Mouse (Mus musculus) layer of hippocampus, adult 18-20 months (tissue): Measurements from ENCODE around the gene Sf3b3. TPM values are rescaled to one million over a fixed set of nuclear protein-coding genes. Genes with fewer than 3 reads are reported as not detected.
"Not testable (repeated sequence)": the region's sequence is repeated elsewhere in the genome, so short reads cannot be mapped to it uniquely, and the experiment has no call there.

Experiments used
- DNase-seq, 2 experiments: peaks; one replicate each; pipeline ENCODE4 v3.0.0; 2022; ENCODE audit warnings: low spot score in 2 of 2
- total RNA-seq, 2 experiments: library from RNA; stranded (reverse); gene quantifications; 2 replicates each; pipeline ENCODE4 v1.2.3; 2021

Sf3b3 gene
- total RNA-seq, 2 experiments from 2014 or later = 69.7 to 71.3 TPM

DNA sequence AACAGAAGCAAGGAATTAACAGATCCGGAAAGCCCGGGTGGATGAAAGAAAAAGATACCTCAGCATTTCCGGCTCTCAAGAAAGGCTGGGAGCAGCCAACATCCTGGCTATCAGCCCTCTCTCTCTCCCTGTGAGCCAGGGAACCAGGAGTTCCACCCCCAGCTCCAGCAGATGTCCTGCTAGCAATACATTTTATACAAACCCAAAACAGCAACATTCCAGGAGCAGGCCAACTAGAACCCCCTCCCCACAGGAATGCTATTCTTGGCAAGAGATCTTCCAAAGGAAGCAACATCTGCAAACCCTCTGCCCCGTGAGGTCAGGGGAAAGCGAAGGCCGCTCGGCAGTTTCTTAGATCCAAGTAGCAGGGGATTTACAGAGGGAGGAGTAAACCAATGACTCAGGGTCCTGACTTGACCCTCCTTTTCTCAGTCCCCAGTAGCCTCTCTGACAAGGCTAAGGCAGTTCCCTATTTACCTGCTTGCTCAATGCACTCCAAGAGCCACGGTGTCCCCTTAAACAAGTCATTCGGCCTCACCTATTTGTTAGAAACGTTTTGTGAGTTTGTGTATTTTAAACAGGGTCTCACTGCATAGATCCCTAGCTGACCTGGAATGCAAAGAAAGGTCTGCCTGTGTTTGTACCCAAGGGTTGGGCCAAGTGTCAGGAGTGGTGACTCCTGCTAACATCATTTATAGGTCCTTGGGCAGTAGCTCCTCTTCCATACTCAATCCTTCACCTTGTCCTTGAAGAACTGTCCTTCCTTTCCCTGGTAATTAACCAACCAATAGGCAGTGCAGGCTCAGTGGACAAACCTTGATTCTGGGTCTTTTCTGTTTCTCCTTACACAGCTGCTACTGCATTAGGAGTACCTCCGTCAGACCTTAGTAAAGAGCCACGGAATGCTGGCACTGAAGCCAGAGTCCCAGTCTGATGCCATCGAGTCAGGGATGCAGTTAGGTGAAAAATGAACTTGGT is 37.8 kb downstream of the Sf3b3 start:
- peak in 1 of 2 experiments; percentile 38 for DNase-seq

DNA sequence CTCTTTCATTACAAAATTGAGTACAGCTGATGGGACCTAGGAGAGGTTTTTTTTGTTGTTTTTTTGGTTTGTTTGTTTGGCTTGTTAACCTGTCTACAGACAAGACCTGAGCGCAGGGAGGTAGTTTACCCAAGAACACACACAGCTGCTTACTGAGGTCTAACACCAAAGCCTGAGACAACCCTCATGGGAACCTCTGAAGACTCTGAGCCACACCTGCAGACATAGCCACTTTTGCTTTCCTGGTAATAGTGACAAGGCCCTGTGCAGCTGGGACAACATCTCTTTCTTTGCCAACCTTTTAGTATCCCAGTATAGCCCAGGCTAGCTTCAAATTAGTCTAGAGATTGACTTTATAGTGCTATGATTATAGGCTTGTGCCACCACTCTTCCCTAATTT is 40.4 kb downstream of the Sf3b3 start:
- DNase-seq = no peak

DNA sequence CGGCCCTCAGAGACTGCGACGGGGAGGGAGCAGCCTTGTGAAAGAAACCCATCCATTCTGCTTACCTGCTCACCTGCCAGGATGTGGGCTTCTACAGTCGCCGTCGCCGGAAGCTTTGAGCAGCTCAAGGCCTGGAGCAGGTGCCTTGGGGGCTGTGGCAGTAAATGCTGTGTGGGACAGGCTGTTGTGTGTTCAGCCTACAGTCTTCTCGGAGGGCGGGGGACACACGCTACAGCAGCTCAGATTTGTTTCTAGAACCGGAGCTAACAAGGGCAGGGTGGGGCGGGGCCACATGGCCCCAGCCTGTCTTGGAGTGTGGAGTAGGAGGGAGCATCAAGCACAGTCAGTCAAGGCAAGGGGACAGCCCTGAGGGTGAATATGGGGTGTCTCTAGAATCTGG is 40.9 kb downstream of the Sf3b3 start, which contains the start of gene Il34:
Gene Il34 (minus strand): TSS at position 256 of the 400 bp plus-strand sequence.
- DNase-seq = no peak

DNA sequence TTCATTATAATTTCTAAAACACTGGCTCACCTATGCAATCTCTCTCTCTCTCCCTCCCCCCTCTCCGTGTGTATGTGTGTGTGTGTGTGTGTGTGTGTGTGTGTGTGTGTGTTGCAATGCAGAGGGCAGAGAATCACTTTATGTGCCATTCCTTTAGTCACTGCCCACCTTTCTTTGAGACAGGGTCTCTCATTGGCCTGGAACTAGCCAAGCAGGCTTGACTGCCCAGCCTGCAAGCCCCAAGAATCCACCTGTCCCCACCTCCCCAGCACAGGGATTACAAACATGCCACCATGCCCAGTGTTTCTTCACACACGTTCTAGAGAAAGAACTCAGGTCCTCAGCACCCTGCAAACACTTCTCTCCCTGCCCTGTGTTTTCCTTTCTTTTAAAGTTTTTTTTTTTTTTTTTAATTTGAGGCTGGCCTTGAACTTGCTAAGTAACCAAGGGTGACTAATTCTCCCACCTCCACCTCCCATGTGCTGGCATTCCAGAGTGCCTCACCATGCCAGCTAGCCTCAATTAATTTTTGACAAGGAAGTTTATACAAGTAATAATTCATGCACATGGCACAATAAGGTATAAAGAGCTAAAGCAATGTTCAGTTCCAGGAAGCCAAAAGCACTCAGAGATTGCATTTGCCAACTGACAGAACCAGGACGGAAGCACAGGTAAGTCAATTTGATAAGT is 41.6 kb downstream of the Sf3b3 start:
- no peak for DNase-seq

DNA sequence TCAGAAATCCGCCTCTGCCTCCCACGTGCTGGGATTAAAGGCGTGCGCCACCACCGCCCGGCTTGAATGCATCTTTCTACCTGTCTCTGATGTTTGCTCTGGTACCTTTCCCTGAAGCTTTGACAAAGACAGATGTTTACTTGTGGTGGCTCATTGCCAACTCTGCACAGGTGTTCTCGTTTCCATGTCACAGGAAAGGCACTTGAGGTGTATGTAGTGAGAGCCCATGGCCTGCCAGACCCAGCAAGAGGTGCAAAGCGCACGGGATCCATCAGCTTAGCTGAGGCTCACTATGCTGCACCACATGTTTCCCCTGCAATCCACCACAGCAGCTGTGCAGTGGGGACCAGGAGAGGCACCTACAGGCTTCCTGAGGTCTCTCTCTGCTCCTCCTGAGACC is 42.7 kb downstream of the Sf3b3 start:
- no peak for DNase-seq

DNA sequence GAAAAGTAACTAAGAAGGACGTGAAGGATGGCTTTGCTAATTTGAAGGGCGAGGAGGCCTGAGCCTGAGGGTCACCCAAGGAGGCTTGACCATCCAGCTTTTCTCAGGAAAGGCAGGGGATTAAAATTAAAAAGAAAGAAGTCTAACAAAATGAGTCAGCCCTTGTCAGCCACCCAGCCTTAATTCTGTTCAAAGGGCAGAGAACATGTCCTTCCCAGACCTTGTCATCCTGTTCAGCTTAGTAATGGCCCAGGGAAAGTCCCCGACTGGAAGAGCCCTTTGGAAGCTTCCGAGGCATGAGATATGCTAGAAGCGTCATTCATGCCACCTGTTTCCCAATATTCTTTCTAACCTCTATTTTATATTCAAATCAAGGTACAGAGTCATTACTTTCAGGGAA is 43.6 kb downstream of the Sf3b3 start:
- no peak for DNase-seq

DNA sequence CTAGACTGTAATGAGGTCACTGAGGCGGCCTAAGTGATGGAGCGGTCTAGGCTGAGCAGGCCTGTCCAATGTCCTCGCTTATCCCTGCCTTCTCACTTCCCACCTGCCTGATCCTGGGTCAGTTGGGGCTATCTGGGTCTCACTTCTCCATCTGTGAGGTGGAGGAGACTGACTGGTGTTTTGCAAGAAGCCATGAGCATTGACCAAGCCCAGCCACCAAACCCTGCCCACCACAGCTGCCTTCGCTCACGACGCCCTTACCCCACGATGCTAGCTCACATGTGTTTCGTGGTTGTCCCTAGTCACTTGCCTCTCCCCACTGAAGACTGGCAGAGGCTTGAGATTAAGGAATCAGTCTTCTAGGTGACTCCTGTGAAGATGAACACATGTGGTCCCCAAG is 49.5 kb downstream of the Sf3b3 start:
- no peak for DNase-seq

DNA sequence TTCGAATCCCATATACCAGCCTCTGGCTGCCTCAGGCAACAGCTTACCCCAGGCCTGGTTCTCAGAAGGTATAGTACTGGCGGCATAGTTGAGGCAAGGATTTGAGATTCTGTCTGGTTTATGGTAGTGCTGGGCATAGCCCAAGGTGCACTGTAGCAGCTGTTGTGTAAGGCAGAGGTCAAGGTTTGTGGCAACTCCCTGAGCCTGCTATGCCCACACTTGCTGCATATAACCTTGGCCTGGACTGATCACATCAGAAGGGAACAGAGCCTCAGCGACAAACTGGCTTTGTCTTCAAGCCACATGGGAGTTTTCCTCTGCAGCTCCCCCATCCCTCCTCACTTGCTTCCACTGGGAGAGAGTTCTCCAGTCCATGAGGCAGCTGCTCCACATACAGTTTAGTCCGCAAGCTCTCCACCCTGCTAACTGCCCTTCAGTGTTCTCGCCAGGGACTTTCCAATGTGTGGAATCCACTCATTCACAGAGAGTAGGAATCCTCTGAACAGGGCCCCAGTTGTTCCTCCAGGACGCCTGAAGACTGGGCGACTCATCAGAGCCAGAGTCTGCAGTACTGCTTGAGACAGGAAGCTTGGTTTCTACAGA is 52.1 kb downstream of the Sf3b3 start:
- DNase-seq = no peak

DNA sequence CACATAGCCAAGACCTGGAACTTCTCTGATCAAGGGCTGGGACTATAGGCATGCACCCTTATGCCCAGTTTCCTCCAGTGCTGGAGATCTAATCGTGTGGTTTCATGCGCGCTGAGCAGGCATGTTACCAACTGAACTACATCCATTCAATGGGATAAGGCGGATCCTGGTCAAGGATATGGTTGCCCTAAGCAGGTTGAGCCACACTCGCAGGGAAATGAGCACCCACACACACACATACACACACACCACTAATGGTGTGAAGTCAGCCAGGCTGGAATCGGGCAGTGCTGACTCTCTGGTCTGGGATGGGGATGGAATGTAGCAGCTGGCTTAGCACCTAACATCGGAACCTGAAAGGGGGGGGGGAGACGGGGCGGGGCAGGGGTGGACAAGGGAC is 52.7 kb downstream of the Sf3b3 start:
- DNase-seq = no peak

DNA sequence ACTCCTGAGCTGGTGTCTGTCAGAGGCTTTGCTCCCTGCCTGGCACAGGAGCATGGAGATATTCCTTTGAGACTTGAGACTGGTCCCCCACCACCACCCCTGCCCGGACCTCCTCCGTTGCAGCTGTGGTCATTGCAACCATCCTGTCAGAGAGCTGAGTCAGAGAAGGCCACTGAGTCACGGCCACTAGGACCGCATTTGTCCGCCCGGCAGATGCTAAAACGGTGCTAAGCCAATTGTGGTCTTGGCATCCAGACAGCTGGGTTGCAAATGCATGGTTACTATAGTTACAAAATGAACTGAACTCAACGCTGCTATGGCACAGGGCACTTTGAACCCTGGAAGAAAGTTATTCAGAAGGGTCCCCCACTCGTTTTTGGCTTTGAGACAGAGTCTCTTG is 53.1 kb downstream of the Sf3b3 start:
- no peak for DNase-seq

DNA sequence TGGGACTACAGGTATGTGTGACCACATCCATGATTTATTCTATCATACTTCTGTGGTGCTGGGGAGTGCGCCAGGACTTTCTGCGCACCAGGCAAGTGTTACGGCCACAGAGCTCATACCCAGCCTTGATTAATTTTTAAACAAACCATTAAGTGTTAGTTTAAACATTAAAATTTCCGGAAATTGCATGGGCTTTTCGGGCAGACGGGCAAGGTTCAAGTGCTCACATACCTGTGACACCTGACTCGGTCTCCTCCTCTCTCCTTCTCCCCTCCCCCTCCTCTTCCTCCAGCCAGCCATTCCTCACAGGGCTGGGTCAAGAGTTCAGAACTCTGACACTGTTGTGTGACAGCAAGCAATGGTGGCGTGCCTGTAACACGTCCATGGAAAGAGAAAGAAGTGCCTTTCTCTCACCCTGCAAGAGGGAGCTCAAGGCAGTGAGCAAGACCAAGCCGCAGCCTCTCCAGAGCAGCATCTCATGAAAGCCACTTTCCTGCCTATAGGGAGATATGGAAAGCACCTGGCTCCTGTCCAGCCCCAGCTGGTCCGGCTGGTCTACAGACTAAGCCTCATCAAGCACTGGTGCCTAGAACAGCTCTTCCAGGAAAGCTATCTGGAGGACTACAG is 53.9 kb downstream of the Sf3b3 start:
- DNase-seq = no peak

DNA sequence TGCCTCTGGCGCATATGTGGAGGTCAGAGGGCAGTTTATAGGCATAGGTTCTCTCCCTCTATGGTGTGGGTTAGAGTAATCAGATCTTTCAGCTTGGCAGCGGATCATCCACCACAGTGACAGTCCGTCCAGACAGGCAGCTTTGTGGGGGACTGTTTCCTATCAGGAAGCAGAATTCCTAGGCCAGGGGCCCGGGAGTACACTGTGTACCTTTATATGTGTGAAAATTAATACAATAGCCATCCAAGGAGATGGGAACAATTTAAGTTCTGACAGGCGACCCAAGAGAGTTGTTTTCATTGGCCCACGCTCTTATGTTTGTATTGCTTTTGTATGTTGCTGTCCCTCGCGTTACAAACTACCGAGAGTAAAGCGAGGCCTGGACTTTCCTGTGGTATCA is 55.4 kb downstream of the Sf3b3 start:
- no peak for DNase-seq

DNA sequence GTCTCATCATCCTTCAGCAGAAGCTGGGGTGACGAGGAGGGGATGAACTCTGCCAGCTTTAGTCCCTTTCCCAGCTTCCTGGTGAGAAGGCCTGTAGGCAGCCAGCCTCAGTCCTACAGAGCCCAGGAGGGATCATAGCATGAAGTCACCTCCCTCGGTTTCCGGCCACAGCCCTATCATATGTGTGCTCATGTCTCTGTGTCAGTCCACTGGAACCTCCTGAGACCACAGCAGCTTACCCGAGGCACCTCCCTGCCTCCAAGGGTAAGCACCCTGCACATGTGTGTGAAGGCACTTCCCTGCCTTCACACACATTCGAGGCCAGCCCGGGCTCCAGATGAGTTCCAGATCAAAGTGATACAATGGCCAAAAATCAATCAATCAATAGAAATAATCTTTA is 56.3 kb downstream of the Sf3b3 start:
- no peak for DNase-seq

DNA sequence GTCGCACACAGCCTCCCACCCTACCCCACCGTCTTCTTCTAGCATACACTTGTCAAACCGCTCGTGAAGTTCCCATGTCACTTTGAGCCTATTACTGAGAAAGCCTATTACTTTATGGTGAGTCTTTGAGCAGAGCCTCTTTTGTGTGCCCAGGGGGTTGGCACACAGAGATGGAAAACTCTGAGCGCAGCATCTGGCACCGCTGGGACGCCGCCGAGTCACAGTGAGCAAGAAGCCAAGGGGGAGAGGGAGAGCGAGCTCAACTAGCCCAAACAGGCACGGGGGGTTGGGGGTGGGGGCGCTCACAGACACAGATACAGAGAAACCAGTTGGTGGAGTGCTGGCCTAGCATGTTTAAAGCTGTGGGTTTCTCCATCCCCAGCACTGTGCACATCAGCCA is 57.0 kb downstream of the Sf3b3 start:
- no peak for DNase-seq

DNA sequence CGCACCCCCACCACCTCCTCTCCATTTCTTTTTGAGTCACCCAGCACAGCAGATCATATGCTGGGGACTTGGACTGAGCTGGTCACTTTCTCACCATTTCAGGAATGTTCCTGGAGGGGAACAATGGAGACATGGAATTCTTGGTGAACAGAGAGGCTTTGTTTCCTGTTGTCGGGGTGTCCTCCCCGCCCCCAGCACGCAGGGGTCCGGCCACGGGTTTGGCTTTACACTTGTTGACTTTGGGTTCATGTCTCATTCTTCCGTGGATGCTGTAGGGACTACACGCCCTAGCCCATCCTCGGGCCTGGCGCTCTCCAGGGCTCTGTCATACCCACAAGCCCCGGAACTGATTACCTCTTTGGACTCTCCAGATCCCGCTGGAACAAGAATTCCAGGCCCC is 57.6 kb downstream of the Sf3b3 start:
- no peak for DNase-seq

DNA sequence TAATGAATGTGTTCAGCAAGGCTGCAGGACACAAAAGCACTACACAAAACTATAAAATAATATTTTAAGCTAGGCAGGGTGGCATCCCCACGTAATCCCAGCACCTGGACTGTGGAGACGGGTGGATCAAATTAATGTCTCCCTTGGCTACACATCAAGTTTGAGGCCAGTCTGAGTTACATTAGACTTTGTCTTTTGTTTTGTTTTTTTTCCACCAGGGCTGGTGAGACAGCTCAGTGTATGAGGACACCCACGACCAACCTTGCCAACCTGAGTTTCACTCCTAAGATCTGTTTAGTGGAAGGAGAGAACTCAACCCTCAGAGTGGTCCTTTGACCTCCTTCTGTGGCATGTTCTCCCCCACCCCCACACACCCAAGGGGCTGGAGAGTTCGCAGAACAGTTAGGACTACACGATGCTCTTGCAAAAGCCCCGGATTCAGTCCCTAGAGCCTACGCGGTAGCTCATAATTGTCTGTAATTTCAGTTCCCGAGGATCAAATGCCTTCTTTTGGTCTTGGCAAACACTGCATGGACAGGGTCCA is 59.1 kb downstream of the Sf3b3 start:
- DNase-seq = no peak

DNA sequence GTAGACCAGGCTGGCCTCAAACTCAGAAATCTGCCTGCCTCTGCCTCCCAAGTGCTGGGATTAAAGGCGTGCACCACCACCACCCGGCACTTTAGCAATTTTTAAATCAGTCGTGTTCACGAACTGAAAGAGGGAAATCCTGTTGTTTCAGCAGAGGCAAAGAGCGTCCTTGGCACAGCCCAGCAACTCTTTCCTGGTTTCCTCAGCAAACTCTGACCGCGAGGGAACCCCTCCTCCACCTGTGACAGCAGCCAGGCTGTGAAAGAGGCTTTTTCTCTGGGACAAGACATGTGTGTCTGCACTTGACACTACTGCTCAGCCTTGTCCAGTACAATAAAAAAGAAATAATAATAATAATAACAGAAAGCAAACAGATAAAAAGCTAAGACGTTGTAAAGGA is 59.7 kb downstream of the Sf3b3 start:
- no peak for DNase-seq

DNA sequence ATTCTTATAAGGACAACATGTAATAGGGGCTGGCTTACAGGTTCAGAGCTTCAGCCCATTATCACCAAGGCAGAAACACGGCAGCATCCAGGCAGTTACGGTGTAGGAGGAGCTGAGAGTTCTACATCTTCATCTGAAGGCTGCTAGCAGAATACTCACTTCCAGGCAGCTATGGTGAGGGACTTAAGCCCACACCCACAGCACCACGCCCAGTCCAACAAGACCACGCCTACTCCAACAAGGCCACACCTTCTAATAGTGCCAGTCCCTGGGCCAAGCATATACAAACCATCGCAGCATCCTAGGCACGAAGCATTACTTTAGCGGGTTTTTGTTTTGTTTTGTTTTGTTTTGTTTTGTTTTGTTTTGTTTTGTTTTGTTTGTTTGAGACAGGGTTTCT is 60.1 kb downstream of the Sf3b3 start:
- DNase-seq = not testable (repeated sequence)

DNA sequence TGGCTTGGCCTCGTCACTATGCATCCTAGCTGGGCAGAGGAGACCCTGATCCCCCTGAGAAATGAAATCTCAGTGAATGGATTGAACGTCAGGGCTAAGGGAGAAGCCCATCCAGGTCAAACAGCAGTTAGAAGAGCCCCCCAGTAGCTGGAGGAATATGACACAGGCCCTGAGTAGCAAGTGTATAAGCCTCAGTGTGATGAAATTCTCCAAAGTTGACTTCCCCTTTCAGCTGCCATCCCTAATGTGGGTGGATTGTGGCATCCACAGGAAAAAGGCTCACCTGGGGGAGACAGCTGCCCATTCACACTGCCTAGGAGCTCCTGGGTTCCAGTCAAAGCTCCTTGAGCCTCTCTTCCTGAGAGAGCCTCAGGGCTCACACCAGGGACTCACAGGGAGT is 61.2 kb downstream of the Sf3b3 start:
- no peak for DNase-seq

DNA sequence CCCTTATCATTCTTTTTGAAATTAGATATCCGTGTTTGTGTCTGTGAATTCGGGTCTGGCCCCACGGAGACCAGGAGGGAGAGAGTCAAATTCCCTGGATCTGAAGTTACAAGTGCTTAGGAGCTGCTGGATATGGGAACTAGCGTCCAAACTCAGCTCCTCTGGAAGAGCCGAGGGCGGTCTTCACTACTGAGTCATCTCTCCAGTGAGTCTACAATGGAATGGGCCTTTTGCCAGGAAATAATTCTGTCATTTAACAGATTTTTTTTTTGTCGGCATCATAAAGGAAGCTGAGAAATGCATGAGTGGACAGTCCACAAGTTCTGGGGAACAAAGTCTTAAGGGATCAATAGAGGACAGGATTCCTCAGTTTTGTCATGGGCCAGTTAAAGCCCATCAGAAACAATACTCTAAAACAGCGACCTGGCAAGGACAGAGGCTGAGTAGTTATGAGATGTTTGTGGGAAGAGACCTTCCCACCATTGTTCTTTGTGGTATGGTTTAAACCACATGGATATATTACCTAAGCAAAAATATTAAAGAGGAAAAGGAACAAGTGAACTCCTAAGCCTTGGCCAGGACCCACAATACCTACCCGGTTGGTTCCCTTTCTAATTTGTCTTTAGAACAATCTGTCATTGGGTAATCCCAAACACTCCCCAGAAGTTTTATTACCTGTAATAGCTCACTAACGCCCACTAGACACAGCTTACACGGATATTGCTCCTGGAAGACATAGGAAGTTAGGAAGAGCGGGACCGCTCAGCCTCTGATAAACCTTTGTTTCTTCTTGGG is 66.5 kb downstream of the Sf3b3 start:
- DNase-seq = no peak

DNA sequence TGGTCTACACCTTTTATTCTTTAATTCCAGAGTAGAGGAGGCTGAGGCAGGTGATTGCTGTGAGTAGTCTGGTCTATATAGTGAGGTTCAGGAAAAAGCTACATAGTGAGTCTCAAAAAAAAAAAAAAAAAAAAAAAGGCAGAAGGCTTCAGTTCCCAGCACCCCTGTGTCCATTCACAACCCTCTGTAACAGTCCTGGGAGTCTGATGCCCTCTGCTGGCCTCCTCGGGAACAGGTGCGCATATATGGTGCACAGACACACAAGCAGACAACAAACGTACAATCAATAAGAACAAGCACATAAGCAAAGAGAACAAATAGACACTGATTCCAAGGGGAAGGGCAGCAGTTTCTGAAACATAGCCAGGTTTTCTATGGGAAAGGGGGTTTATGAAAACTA is 70.3 kb downstream of the Sf3b3 start:
- DNase-seq = no peak
